Mouse (Mus musculus): ENCODE results near the gene Krt86. TPM values are rescaled to one million over a fixed set of nuclear protein-coding genes. Genes with fewer than 3 reads are reported as not detected.

Gene Krt86
- total and polyA plus RNA-seq, 3 experiments: not detected

- dilution Hi-C loops (cut with MboI; ENCODE audit: extremely low pct_ligation_motif_present, extremely low pct_unique_long_range_greater_than_20kb, low sequenced_read_pairs): no loop called here
- no peak for DNase-seq (ENCODE audit: extremely low read depth)
- Histone ChIP-seq H3K9me3 (replicated peaks; ENCODE audit: low read length) (no peaks in the 10 kb centered on the region), H3K79me2 (replicated peaks; ENCODE audit: control insufficient read depth, extremely low read depth, insufficient read depth, poor library complexity, severe bottlenecking) (no peaks in the 10 kb centered on the region), H3K36me3 (replicated peaks in 1 of 2; ENCODE audit: control insufficient read depth in 1 of 2, insufficient read depth in 1 of 2, low read length in 1 of 2) (no peaks in the 10 kb centered on the region), H3K4me1 (ENCODE audit: control insufficient read depth in 1 of 2, insufficient read depth in 2 of 2) (peaks cover 3 to 13% of the 10 kb centered on the region in 2 experiments; a peak in 3 of 4 replicates), H3K4me3 (replicated peaks in 1 of 3; ENCODE audit: low read depth in 2 of 3, low read length in 2 of 3, poor library complexity in 1 of 3) (no peak overlapping the region), H3K9ac (ENCODE audit: insufficient read depth, low read depth) (no peak overlapping the region), H3K4me2 (ENCODE audit: insufficient read depth, low read depth, poor library complexity, severe bottlenecking) (no peak overlapping the region), H3K27me3 (replicated peaks) (peaks cover 87% of the 10 kb centered on the region), H3K27ac (ENCODE audit: insufficient read depth, low read depth) (no peak overlapping the region)
- in situ Hi-C loops (cut with MboI; ENCODE audit: low pct_ligation_motif_present, low pct_unique_long_range_greater_than_20kb, low sequenced_read_pairs): no loop called here
- TF ChIP-seq CHD2 (IDR thresholded peaks at IDR 0.05; ENCODE audit: low read length): no peak
- TF ChIP-seq ZMIZ1 (IDR thresholded peaks at IDR 0.05; ENCODE audit: low read depth, low read length): no peak
- no peak for TF ChIP-seq MAFK (IDR thresholded peaks at IDR 0.05; ENCODE audit: insufficient replicate concordance, low read length)
- no peak for TF ChIP-seq RCOR1 (conservative IDR thresholded peaks at IDR 0.05; ENCODE audit: low read depth, low read length)
- no peak for TF ChIP-seq MYC (IDR thresholded peaks at IDR 0.05; ENCODE audit: low read depth, low read length)
- no peak for TF ChIP-seq KAT2A (IDR thresholded peaks at IDR 0.05; ENCODE audit: insufficient replicate concordance, low read length)
- no peak for TF ChIP-seq POLR2A (IDR thresholded peaks at IDR 0.05; ENCODE audit: low read depth, low read length)
- TF ChIP-seq HCFC1 (IDR thresholded peaks at IDR 0.05; ENCODE audit: low read depth, low read length): no peak
- no peak for TF ChIP-seq MAZ (IDR thresholded peaks at IDR 0.05; ENCODE audit: low read depth, low read length)
- no peak for TF ChIP-seq ZC3H11A (IDR thresholded peaks at IDR 0.05; ENCODE audit: low read depth, low read length)
- no peak for TF ChIP-seq RAD21 (IDR thresholded peaks at IDR 0.05; ENCODE audit: low read depth, low read length)
- TF ChIP-seq ZNF384 (IDR thresholded peaks at IDR 0.05; ENCODE audit: low read depth, low read length): no peak
- no peak for TF ChIP-seq GABPA (IDR thresholded peaks at IDR 0.05; ENCODE audit: insufficient replicate concordance, low read depth, low read length)
- TF ChIP-seq USF1 (IDR thresholded peaks at IDR 0.05; ENCODE audit: low read depth, low read length): no peak
- TF ChIP-seq EP300 (IDR thresholded peaks at IDR 0.05; ENCODE audit: low read length): no peak
- no peak for TF ChIP-seq POLR2AphosphoS2 (IDR thresholded peaks at IDR 0.05; ENCODE audit: low read depth, low read length)
- no peak for TF ChIP-seq SMC3 (IDR thresholded peaks at IDR 0.05; ENCODE audit: low read depth, low read length)
- no peak for TF ChIP-seq TCF12 (IDR thresholded peaks at IDR 0.05; ENCODE audit: low read depth, low read length)
These were observed 11.7 kb downstream of the Krt86 start for GRCm38 (mm10) chr15:101484939-101485338.

- no peaks in the 10 kb centered on the region for H3K9me3 ChIP-seq (replicated peaks; ENCODE audit: low read length)
- no peak overlapping the region for H3K4me3 ChIP-seq (replicated peaks in 1 of 3; ENCODE audit: low read depth in 2 of 3, low read length in 2 of 3, poor library complexity in 1 of 3)
- dilution Hi-C loops (cut with MboI; ENCODE audit: extremely low pct_ligation_motif_present, extremely low pct_unique_long_range_greater_than_20kb, low sequenced_read_pairs): no loop called here
- peaks cover 3 to 13% of the 10 kb centered on the region in 2 experiments; a peak in 3 of 4 replicates for H3K4me1 ChIP-seq (ENCODE audit: control insufficient read depth in 1 of 2, insufficient read depth in 2 of 2)
- no peaks in the 10 kb centered on the region for H3K79me2 ChIP-seq (replicated peaks; ENCODE audit: control insufficient read depth, extremely low read depth, insufficient read depth, poor library complexity, severe bottlenecking)
- no peak overlapping the region for H3K27ac ChIP-seq (ENCODE audit: insufficient read depth, low read depth)
- H3K9ac ChIP-seq (ENCODE audit: insufficient read depth, low read depth): no peak overlapping the region
- no peaks in the 10 kb centered on the region for H3K36me3 ChIP-seq (replicated peaks in 1 of 2; ENCODE audit: control insufficient read depth in 1 of 2, insufficient read depth in 1 of 2, low read length in 1 of 2)
- H3K4me2 ChIP-seq (ENCODE audit: insufficient read depth, low read depth, poor library complexity, severe bottlenecking): no peak overlapping the region
- TF ChIP-seq NELFE (IDR thresholded peaks at IDR 0.05; ENCODE audit: low read depth, low read length) (no peak), CTCF (conservative IDR thresholded peaks at IDR 0.05 in 1 of 2, IDR thresholded peaks at IDR 0.05 in 1 of 2; ENCODE audit: low read depth in 2 of 2, low read length in 2 of 2) (no peak), ZMIZ1 (IDR thresholded peaks at IDR 0.05; ENCODE audit: low read depth, low read length) (no peak), PAX5 (IDR thresholded peaks at IDR 0.05; ENCODE audit: low read length) (no peak), MAZ (IDR thresholded peaks at IDR 0.05; ENCODE audit: low read depth, low read length) (no peak), GABPA (IDR thresholded peaks at IDR 0.05; ENCODE audit: insufficient replicate concordance, low read depth, low read length) (no peak), POLR2A (IDR thresholded peaks at IDR 0.05; ENCODE audit: low read depth, low read length) (no peak), TBP (conservative IDR thresholded peaks at IDR 0.05; ENCODE audit: low read depth, low read length) (no peak), KAT2A (IDR thresholded peaks at IDR 0.05; ENCODE audit: insufficient replicate concordance, low read length) (no peak), CHD2 (IDR thresholded peaks at IDR 0.05; ENCODE audit: low read length) (no peak), RAD21 (IDR thresholded peaks at IDR 0.05; ENCODE audit: low read depth, low read length) (no peak), SMC3 (IDR thresholded peaks at IDR 0.05; ENCODE audit: low read depth, low read length) (no peak), ZKSCAN1 (IDR thresholded peaks at IDR 0.05; ENCODE audit: borderline replicate concordance, low read depth, low read length) (no peak)
- in situ Hi-C loops (cut with MboI; ENCODE audit: low pct_ligation_motif_present, low pct_unique_long_range_greater_than_20kb, low sequenced_read_pairs): no loop called here
- no peak for DNase-seq (ENCODE audit: extremely low read depth)
- H3K27me3 ChIP-seq (replicated peaks): peaks cover 86% of the 10 kb centered on the region
These were observed 12.8 kb downstream of the Krt86 start for GRCm38 (mm10) chr15:101485911-101486635.

Measured in CH12.LX (cell line).